Mouse (Mus musculus) hindbrain, embryonic 14.5 days (tissue): Measurements from ENCODE around the gene Efemp2. TPM values are rescaled to one million over a fixed set of nuclear protein-coding genes. Genes with fewer than 3 reads are reported as not detected.
A peak's percentile ranks its signal among the peaks of the same experiment; 100 is the strongest.

ENCODE experiments used
- ATAC-seq: fragments of 200-750 bp; cut with Nextera tagmentation; 2 replicates; pipeline ENCODE4 v1.8.0; 2017; ENCODE audit warnings: moderate number of reproducible peaks, mild to moderate bottlenecking, moderate TSS enrichment, moderate library complexity; ENCODE audit not compliant: low FRiP score
- DNase-seq: peaks from one replicate; pipeline ENCODE4 v3.0.0-alpha.2; 2015; ENCODE audit warnings: low spot score
- H3K27ac ChIP-seq: fragments of 300-500 bp; sonication (generic); 2 replicates; pipeline ENCODE4 v1.5.1; 2014; ENCODE audit warnings: mild to moderate bottlenecking, moderate library complexity
- H3K27me3 ChIP-seq: fragments of 300-500 bp; sonication (generic); 2 replicates; pipeline ENCODE4 v1.6.1; 2014; ENCODE audit warnings: mild to moderate bottlenecking, low read length, mixed read lengths; ENCODE audit not compliant: control insufficient read depth, insufficient read depth
- H3K36me3 ChIP-seq: fragments of 300-500 bp; sonication (generic); replicated peaks from 2 replicates; pipeline ENCODE4 v1.6.1; 2014; ENCODE audit not compliant: control insufficient read depth, insufficient read depth
- H3K4me1 ChIP-seq: fragments of 300-500 bp; sonication (generic); replicated peaks from 2 replicates; pipeline ENCODE4 v1.6.1; 2014; ENCODE audit warnings: antibody characterized with exemption, low read length, mixed read lengths; ENCODE audit not compliant: control insufficient read depth, insufficient read depth
- H3K4me2 ChIP-seq: fragments of 300-500 bp; sonication (generic); replicated peaks from 2 replicates; pipeline ENCODE4 v1.6.1; 2014; ENCODE audit warnings: mild to moderate bottlenecking, moderate library complexity
- H3K4me3 ChIP-seq: fragments of 300-500 bp; sonication (generic); replicated peaks from 2 replicates; pipeline ENCODE4 v1.5.1; 2014; ENCODE audit warnings: mild to moderate bottlenecking, low read length
- H3K9ac ChIP-seq: fragments of 300-500 bp; sonication (generic); 2 replicates; pipeline ENCODE4 v1.6.1; 2014
- H3K9me3 ChIP-seq: fragments of 300-500 bp; sonication (generic); 2 replicates; pipeline ENCODE4 v1.6.1; 2016; ENCODE audit warnings: low read length; ENCODE audit not compliant: control insufficient read depth
- WGBS: fragments of 180-500 bp; shearing (Covaris S2); extraction: QIAGEN DNeasy Blood & Tissue Kit; methylation state at CpG from one replicate; pipeline ENCODE4 v1.1.7; 2014; 5-methylcytosine and 5-hydroxymethylcytosine counted together
- polyA plus RNA-seq: library from polyadenylated mRNA; unstranded; fragments of >200 nt; fragmentation: Nextera tagmentation; extraction: Ambion mirVana; gene quantifications from 2 replicates; pipeline ENCODE4 v1.2.1, GENCODE M21; 2014

Efemp2 gene
- polyA plus RNA-seq, 1 experiment from 2014 or later = 37.8 TPM

GRCm38 (mm10) chr19:5525204-5525603, 51.5 kb downstream of the Efemp2 start:
- DNase-seq = no peak
- H3K27ac ChIP-seq = no peak overlapping the region
- no peaks in the 10 kb centered on the region for H3K9me3 ChIP-seq
- WGBS = 71% methylated on average over 5 of the region's 5 CpGs
- no peaks in the 10 kb centered on the region for H3K36me3 ChIP-seq
- H3K4me2 ChIP-seq = no peak overlapping the region
- H3K4me1 ChIP-seq = no peaks in the 10 kb centered on the region
- H3K4me3 ChIP-seq = no peak overlapping the region
- no peaks in the 10 kb centered on the region for H3K27me3 ChIP-seq
- H3K9ac ChIP-seq = no peak overlapping the region
- no peak for ATAC-seq

DNA sequence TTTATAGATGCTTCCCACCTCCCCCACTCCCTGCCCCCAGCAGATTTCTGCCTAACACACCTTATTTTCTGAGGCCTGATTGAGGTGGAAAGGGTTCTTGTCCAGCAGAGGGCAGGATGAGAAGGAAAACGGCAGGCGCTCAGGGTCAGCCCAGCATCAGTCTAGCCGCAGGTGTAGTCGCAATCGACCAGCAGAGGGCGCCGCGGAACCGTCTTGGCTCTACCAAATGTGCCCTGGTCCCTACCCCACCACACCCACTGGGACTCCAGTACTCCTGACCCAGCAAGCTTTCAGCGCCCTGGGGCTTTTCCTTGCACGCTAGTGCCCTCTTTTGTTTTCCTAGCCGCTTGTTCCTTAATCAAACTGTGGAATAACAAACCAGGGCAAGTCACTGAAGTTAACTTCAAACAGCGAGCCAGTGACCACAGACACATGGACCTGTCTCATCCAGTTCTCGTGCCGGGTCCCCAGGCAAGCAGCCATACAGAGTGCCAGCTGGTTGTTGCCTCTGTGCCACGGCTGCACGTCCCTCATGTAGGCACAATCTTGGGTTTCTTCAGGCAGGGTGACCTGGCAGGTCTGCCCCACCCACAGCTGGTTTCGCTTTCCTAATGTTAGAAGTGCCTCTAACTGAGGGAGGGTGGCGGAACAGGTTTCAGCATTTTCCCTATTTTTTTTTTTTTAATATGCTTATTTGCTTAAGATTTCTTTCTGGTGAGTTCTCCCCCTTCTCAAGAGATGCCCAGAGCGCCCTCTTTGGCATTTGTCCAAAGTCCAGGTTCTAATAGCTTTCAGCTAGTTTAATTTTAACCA, 55.8 kb downstream of the Efemp2 start:
- WGBS = 13% methylated on average over 20 of the region's 20 CpGs
- Histone ChIP-seq H3K27ac (no peak overlapping the region), H3K9me3 (no peaks in the 10 kb centered on the region), H3K4me3 (no peak overlapping the region), H3K27me3 (peaks cover 9% of the 10 kb centered on the region; the same call in 1 of the 2 replicates), H3K36me3 (no peaks in the 10 kb centered on the region), H3K9ac (no peak overlapping the region), H3K4me2 (peak overlapping the region; percentile 28), H3K4me1 (no peaks in the 10 kb centered on the region)
- DNase-seq (peak; percentile 83), ATAC-seq (peak; percentile 82)

DNA sequence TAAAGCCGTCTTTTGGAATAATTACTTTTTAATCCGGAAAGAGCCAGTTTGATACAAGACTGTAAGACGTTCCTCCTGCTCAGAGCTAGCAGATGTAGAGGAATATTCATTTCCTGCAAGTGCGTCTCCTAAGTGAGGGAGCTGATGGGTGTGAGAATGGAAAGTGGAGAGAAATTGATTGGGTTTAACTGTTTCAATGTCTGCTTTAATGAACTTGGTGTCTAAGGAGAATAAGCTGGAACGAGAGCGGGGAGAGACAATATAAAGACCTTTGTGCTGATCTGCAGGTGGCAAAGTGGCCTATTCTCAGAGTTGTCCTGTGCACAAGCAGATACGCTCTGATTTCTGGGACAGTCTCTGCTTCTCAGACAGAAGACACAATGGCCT, 56.4 kb downstream of the Efemp2 start:
- Histone ChIP-seq H3K9me3 (no peaks in the 10 kb centered on the region), H3K4me2 (no peak overlapping the region), H3K27ac (no peak overlapping the region), H3K9ac (no peak overlapping the region), H3K4me1 (no peaks in the 10 kb centered on the region), H3K4me3 (no peak overlapping the region), H3K36me3 (no peaks in the 10 kb centered on the region), H3K27me3 (peaks cover 9% of the 10 kb centered on the region; the same call in 1 of the 2 replicates)
- 22% methylated on average over 7 of the region's 7 CpGs for WGBS
- ATAC-seq (no peak), DNase-seq (no peak)

Other genes starting within 250 kb of the Efemp2 start
- gene Pacs1, start 200.8 kb upstream of the Efemp2 start, polyA plus RNA-seq = 54.3 and 59.7 TPM in 2 replicates
- gene Sf3b2, start 178.5 kb upstream of the Efemp2 start, polyA plus RNA-seq = 299 and 305 TPM in 2 replicates
- gene Gal3st3, start 175.6 kb upstream of the Efemp2 start, polyA plus RNA-seq = 34.2 and 39.8 TPM in 2 replicates
- gene Catsper1, start 138.2 kb upstream of the Efemp2 start, polyA plus RNA-seq = not detected in 2 replicates
- gene Cst6, start 124.4 kb upstream of the Efemp2 start, polyA plus RNA-seq = 11.2 and 12.2 TPM in 2 replicates
- 35.0 and 37.2 TPM in 2 replicates for gene Eif1ad, start 107.2 kb upstream of the Efemp2 start, polyA plus RNA-seq
- 308 and 323 TPM in 2 replicates for gene Banf1, start 106.8 kb upstream of the Efemp2 start, polyA plus RNA-seq
- gene Sart1, start 85.3 kb upstream of the Efemp2 start, polyA plus RNA-seq = 53.3 and 57.3 TPM in 2 replicates
- not detected in 2 replicates for gene Tsga10ip, start 71.4 kb upstream of the Efemp2 start, polyA plus RNA-seq
- gene Drap1, start 49.0 kb upstream of the Efemp2 start, polyA plus RNA-seq = 237 and 253 TPM in 2 replicates
- 61.3 and 66.0 TPM in 2 replicates for gene AI837181, start 48.8 kb upstream of the Efemp2 start, polyA plus RNA-seq
- gene Fosl1, start 26.4 kb upstream of the Efemp2 start, polyA plus RNA-seq = not detected in 2 replicates
- gene Ccdc85b, start 16.1 kb upstream of the Efemp2 start, polyA plus RNA-seq = 10.4 and 10.9 TPM in 2 replicates
- gene Fibp, start 13.3 kb upstream of the Efemp2 start, polyA plus RNA-seq = 145 and 151 TPM in 2 replicates
- gene Ctsw, start 5.4 kb upstream of the Efemp2 start, polyA plus RNA-seq = 4.2 and 5.4 TPM in 2 replicates
- gene Mus81, start 14.4 kb downstream of the Efemp2 start, polyA plus RNA-seq = 40.0 and 41.7 TPM in 2 replicates
- 3,620 and 3,763 TPM in 2 replicates for gene Cfl1, start 16.5 kb downstream of the Efemp2 start, polyA plus RNA-seq
- gene 1700020D05Rik, start 29.8 kb downstream of the Efemp2 start, polyA plus RNA-seq = 0.21 and 0.58 TPM in 2 replicates
- 87.1 and 96.5 TPM in 2 replicates for gene Snx32, start 36.6 kb downstream of the Efemp2 start, polyA plus RNA-seq
- gene Ovol1, start 86.7 kb downstream of the Efemp2 start, polyA plus RNA-seq = 0.07 and 0.15 TPM in 2 replicates
- gene Ap5b1, start 94.1 kb downstream of the Efemp2 start, polyA plus RNA-seq = 3.8 and 4.0 TPM in 2 replicates
- 55.1 and 55.3 TPM in 2 replicates for gene Rnaseh2c, start 127.9 kb downstream of the Efemp2 start, polyA plus RNA-seq
- gene Kat5, start 136.3 kb downstream of the Efemp2 start, polyA plus RNA-seq = 38.4 and 41.0 TPM in 2 replicates
- 30.2 and 31.0 TPM in 2 replicates for gene Rela, start 163.5 kb downstream of the Efemp2 start, polyA plus RNA-seq
- gene Sipa1, start 189.8 kb downstream of the Efemp2 start, polyA plus RNA-seq = 12.7 and 16.2 TPM in 2 replicates
- gene Map3k11, start 214.8 kb downstream of the Efemp2 start, polyA plus RNA-seq = 11.4 and 11.5 TPM in 2 replicates
- 28.3 and 32.1 TPM in 2 replicates for gene Pcnx3, start 215.0 kb downstream of the Efemp2 start, polyA plus RNA-seq
- gene Kcnk7, start 230.4 kb downstream of the Efemp2 start, polyA plus RNA-seq = 0.36 TPM in 1 of 2 replicates, not detected in the other